Mouse (Mus musculus) heart, postnatal 10 days (tissue): ENCODE measurements around the gene Tnfrsf11a. TPM values are rescaled to one million over a fixed set of nuclear protein-coding genes. Genes with fewer than 3 reads are reported as not detected.
"Not testable (repeated sequence)": the region's sequence is repeated elsewhere in the genome, so short reads cannot be mapped to it uniquely, and the experiment has no call there.

ENCODE experiments used
- DNase-seq, 2 experiments: peaks; one replicate each; pipeline ENCODE4 v3.0.0; 2021
- intact Hi-C: fragments of 180-260 bp; cut with DNase I; formaldehyde crosslinking; loops from one replicate; pipeline ENCODE4 v1.15.1; 2025
- total RNA-seq, 2 experiments: library from RNA; stranded (reverse); gene quantifications; 2 replicates each; pipeline ENCODE4 v1.2.3; 2021

Gene Tnfrsf11a
- total RNA-seq, 2 experiments from 2014 or later: 1.9 to 2.1 TPM

DNA sequence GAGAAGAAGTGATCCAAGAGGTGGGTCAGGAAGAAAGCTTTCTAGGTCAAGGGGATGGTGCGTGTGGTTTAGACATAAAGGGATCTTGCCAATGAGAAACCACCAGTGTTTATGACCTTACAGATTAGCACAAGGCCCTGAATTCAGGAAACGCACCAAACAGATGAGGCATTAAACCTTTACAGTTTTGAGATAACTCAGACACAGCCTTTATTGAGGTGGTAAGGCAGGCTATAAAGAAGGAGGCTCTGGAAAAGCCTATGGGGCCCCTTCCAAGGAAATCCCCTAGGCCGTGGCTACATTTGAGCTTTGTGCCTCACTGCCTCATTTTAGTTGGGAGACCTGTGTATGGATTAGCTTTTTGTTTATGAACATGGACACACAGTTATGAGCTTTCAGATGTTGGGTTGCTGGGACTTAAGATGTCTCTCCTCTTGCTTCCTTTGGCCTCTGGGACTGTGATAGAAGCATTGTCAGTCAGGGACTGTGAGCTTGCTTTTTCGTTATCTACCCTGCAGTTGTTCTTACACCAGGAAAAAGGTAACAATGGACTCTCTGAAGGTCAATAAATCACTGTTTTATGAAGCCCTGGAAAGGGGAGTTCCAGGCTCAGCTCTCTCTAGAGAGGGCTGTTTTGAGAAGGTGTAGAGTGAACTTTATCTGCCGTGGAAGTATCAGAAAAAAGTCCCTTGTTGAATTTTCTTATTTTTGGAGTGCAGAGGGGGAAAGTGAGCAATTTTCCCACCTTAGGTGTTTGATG lies 3.9 kb downstream of the Tnfrsf11a start:
- intact Hi-C loops: no loop called here
- no peak for DNase-seq

DNA sequence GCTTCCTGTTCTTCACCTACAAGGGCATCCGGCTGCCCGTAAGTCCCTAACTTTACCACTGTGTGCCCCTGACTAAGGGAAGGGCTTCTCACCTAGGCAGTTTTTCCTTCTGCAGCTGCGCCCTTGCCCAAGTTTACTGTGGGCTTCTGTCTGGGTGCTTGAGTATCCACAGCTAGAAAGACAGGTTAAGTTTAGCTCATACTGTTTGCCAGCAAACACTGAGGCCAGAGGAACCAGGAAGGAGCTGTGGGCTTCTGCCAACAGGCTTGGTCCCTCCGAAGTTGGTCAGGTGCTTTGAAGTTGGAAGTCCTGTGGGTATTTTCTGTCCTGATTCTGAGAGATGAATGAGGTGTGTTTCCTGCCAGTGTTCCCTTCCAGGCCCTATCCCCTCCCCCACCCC lies 4.6 kb downstream of the Tnfrsf11a start:
- intact Hi-C loops: no loop called here
- peak; percentile 9 to 25 for DNase-seq

DNA sequence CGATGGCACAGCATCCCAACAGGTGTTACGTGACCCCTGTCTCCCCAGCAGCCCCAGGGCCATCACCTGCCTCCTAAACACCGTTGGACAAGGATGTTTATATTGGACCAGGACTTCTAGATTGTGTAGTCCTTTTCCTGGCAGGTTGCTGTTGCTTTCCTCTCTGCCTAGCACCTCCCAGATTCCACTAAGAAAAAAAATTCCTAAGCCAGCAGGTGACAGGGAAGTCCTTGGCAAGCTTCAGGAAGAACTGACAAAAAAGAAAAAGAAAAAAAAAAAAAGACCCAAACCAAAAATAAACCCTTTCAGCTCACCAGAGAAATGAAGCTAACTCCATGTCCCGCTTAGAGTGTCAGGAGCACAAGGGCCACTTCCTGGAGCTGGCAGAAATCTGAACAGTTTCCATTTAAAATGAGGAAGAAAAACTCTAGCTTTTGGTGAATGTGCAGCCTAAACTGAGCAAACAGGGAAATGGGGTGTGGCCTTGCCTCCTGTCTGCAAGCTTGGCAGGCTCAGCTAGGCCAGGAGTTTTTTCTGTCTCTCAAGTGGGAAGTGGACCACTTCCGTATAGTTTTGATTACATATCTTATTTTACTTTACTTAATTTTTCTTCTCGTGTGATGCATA lies 6.3 kb downstream of the Tnfrsf11a start:
- intact Hi-C loops: no loop called here
- DNase-seq: peak in 1 of 2 experiments; percentile 19

DNA sequence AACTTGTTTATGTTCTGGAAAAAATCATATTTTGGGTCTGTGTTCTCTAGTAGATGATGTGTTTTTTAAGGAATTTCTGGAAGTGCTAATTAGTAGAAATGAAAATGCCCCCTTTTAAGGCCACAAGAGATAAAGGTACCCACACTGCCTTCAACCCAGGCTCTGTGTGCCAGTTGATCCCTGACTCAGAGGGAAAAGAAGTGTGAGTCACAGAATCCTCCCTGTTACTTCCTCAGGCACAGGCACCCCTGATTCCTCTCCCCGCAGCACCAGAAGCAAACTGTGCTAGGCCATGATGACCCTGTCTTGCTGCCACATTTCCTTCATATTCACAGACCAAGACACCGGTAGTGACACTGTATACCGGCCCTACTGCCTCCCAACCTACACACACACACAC lies 9.6 kb downstream of the Tnfrsf11a start:
- intact Hi-C loops: no loop called here
- DNase-seq: no peak

DNA sequence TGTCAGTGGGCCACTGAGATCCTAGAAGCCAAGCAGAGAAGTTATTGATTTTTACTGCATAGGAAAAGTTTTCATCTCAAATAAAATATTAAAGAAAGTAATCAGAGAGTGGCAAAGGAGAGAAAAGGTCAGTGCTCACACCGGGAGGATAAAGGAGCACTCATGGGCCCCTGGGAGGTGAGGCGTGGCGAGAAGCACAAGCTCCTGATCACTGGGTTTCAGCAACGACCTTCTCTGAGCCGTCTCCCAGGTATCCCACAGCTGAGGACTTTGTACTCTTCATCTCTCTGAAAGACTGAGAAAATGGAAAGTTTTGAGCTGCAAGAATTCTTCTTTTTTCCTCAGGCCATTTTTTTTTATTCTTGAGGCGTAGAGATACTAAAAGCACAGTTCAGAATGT lies 14.2 kb downstream of the Tnfrsf11a start:
- intact Hi-C loops: no loop called here

DNA sequence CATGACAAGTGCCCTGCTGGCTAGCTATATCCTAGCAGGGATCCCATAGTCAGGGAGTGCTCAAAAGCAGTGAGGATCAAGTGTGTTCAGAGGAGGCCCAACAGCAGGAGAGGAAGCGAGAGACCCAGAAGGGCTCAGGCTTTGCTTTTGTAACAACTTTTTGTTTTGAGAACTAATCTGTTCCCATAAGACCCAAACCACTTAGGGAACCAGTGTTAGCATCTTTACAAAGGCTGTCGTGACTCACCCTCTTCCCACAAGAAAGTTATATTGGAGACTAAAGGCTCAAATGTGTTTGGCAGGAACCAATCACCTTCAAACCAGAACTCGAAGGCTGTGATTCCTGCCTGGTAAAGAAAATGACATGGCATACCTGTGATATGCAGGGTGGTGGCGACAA lies 15.2 kb downstream of the Tnfrsf11a start:
- intact Hi-C loops: no loop called here
- no peak for DNase-seq

More for the DNA sequence above, 14.2 kb downstream of the Tnfrsf11a start:
- no peak for DNase-seq

DNA sequence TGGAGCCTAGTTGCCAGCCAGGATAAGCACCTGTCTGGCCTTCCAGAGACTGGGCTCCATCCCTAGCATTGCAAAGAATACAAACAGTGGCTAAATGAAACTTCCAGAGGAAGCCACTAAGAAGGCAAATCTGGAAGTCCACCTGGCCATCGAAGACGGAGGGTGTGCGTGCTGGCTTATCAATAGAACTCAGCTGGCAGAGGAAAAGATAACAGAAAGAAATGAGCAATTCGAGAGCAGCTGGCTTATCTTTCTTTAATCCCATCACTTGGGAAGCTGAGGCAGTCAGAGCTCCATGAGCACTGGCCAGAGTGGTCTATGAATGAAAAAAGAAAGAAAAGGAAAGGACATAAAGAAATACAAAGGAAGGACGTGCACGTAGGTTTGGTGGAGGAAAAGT lies 20.1 kb downstream of the Tnfrsf11a start:
- DNase-seq: no peak
- intact Hi-C loops: no loop called here

DNA sequence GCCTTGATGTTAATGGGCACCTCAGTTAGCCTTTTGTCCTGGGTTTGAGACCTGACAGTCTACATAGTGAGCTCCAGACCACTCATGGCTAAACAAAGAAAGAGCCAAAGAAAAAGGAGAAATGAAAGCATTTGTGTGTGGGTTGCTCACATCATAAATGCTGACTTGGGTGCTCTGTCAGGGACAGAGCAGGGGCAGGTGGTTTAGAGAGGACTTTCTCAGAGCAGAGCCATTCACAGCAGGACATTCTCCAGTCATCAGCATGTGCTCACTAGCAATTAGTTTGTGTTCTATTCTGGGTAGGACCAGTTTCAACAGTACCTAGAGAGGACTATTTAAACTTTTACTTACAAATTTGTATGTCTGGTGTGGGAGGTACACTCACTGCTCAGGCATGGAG lies 20.7 kb downstream of the Tnfrsf11a start:
- intact Hi-C loops: no loop called here

DNA sequence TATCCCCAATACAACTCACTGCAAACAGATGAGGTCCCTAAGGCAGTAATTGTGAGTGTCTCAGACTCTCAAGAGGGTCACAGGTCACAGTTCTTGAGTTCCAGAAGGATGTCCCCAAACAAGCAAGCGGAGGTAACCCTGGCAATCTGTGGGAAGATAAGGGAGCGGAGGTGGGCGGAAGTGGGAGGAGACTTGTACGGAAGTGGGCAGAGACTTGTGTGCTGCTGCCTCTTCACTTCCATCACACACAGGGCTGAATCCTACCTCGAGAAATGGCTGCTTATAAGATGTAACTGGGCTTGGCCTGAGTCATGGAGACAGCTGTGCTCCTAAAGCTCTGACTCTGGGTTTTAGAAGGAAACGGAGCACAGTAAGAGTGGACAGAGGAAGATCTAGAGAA lies 22.4 kb downstream of the Tnfrsf11a start:
- no peak for DNase-seq
- intact Hi-C loops: no loop called here

More for the DNA sequence above, 20.7 kb downstream of the Tnfrsf11a start:
- no peak for DNase-seq

DNA sequence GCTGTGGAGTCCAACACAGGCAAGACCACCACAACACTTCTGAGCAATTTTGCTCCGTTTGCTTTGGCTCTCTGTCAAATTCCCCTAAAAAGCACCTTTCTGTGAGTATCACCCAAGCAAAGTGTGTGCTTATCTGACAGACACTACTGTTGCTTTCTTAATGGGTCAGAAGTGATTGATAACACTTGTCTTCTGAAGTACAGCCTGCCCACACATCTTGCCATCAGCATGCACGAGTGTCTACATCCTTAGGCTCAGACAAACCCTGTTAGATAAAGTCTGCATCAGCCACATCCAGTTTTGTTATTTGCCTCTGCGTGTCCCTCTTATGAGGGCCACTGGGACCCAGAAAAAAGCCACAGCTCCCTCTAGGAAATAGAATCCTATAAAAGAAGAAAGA lies 23.8 kb downstream of the Tnfrsf11a start:
- intact Hi-C loops: no loop called here
- DNase-seq: no peak

DNA sequence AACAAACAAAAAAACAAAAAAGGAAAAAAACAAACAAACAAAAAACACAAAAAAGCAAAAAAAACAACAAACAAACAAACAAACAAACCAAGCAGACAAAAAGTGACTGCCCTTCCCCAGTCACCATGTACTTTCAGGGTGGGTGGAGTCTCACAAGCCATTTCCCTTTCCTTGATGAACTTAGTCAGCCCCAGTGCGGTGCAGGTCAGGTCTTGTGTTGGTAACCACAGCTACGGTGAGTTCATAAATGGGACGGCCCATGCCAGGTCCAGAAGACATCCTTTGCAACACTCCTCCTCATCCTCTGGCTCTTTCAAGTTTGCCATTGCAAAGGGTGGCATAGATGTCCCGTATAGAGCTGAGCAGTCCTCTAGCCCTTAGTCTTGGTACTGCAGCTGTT lies 25.0 kb downstream of the Tnfrsf11a start:
- DNase-seq: no peak
- intact Hi-C loops: no loop called here

DNA sequence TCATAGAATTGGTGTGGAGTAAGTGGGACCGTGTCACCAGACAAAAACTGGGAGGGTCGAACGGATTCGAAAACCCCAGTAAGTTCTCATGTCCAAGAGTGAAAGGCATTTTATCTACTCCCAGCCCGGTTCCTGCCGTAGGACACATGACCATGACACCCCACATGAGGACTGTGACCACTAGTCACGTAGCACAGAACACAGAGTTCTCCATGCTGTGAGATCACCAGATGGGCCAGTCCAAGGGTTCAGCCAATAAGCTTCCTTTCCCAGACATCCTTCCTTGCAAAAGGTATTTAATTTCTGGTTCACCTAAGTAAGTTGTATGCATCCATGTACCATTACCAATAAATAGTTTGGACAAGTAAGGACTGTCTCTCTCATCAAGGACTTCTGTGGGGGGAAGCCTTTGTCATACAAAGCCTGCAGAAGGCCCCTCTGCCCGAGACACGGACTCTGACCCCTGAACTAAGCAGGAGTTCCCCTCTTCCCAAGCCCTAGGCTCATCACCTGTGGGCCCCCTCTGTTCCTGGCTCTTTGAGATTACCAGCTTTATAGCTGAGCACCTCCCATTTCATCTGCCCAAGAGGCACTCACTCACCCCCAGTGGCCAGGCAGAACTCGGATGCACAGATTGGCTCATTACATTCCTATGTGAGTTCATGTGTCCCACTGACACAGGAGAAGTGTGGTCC lies 26.7 kb downstream of the Tnfrsf11a start:
- DNase-seq: no peak
- intact Hi-C loops: no loop called here

DNA sequence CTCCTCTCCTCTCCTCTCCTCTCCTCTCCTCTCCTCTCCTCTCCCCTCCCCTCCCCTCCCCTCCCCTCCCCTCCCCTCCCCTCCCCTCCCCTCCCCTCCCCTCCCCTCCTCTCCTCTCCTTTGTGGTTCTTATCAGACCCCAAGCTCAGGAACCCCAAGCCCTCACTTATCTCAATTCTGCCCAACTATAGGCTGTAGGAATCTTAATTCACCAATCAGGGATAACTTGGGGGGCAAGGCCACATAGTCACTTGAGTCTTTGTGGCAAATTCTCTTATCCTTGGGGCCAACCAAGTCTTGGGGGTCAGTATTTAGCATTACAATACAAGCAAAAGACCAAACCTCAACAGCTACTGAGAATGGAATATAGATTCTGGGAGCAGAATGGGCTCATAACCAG lies 31.5 kb downstream of the Tnfrsf11a start:
- intact Hi-C loops, DNase-seq: not testable (repeated sequence)

DNA sequence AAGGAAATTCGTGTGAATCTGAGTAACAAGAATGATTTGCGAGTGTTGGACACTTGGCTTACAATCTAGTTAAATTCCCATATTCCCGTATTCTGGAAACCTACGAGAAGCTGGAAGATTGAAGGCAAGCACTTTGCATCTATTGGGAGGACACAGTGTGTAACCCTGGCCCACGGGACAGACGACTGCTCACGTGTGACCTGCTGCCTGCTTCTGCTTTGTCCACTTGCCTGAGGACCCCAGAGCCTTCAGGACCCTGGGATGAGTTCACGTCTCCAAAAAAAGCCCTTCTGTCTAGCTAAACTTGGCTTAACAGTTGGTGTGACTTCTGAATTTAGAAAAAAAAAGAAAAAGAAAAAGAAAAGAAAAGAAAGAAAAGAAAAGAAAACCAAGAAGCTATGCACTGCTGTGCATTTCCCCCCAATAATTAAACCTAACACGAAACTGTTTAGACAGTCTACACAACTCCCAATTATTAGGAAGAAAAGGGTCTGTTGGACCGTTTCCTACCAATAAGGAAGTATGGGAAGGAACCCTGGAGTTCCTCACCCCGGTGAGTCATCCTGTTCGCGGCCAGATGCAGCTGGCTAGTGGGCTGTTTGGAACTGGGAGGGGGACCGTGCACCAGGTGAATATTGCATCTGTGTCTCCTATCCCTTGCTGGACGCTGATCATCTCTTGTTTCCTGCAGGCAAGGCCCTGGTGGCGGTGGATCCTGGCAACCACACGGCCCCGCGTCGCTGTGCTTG lies 32.6 kb downstream of the Tnfrsf11a start:
- intact Hi-C loops: no loop called here
- peak; percentile 9 to 12 for DNase-seq

DNA sequence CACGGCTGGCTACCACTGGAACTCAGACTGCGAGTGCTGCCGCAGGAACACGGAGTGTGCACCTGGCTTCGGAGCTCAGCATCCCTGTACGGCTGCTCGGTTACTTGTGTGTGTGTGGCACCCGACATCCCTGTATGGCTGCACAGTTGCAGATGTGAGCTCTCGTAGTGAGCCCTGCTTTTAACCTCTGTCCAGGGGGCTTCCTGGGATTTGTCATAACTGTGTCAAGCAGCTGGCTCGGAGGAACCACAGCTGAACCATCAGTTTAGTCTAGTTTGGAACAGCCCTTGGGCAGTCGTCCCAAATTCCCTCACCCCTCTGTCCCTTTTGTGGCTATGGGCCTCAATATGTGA lies 33.2 kb downstream of the Tnfrsf11a start:
- DNase-seq: peak in 1 of 2 experiments; percentile 3

DNA sequence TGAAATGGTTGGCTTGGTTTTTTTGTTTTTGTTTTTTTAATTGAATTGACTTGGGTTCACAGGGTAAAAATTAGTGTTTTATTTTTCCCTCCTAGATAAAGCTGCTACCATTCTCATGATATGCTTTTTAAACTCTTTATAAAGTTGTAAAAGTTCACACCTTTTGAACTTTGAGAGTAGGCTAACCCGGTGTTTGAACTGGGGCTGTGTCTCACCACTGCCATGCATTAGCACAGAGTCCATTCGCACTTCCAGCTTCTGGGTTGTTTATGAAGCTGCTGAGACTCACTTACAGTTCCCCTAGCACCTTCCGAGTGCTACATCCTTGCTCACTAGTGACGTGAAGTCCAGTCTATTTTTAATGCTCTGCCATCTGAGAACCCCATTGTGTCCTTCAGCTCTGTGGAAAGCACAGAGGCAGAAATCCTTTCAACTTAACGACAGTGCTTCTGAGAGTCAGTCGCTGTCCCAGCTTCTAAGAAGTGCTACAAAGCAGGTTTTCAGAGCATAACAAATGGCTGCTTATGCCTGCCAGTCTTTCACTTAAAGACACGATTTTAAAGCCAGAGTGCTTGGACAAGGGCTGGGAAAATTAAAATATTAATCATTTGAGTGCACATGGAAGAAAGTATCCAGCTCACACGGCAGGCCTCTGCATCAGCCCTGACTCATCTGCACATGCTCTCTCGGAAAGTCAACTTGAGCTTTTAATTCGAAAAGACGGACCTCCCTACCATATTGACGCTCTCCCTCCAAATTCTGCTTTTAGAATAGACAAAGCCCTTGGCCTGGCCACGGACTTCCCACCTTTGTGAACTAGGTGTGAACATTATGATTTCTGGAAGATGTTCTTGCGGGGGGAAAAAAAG lies 34.1 kb downstream of the Tnfrsf11a start:
- intact Hi-C loops: no loop called here
- no peak for DNase-seq

More for the DNA sequence above, 33.2 kb downstream of the Tnfrsf11a start:
- intact Hi-C loops: no loop called here

DNA sequence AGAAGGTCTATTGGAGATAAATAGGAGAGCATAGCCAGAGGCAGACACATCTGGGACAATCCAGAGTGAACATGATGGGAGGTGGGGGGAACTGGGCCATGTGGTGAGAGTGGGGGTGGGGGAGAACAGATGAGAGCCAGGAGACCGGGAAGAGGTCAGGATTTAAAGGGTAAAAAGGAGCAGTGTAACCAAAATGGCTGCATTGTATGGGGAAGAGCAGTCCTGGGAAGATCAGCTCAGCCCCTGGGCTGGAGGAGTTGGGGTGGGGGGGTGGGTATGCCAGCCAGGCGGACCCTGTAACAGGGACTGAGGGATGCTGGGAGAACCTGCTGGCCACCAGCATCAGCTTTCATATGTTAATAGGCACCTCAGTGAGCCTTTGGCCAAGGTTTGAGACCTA lies 34.8 kb downstream of the Tnfrsf11a start:
- intact Hi-C loops: no loop called here
- no peak for DNase-seq

DNA sequence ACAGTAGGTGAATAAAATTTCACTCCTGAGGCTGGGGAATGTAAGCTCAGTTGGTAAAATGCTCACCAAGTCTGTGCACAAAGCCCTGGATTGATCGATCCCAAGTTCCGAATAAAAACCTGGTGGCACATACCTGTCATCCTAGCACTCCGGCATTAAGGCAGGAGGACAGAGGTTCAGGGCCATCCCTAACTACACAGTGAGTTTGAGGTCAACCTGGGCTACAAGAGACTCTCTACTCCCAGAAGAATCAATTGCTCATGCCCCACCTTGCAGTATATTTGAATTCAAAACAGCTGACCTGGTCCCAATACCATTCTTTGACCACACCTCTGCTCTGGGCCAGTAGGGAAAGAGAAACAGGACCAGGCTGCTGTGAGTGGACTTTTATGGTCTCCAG lies 35.2 kb downstream of the Tnfrsf11a start:
- DNase-seq: no peak
- intact Hi-C loops: no loop called here

DNA sequence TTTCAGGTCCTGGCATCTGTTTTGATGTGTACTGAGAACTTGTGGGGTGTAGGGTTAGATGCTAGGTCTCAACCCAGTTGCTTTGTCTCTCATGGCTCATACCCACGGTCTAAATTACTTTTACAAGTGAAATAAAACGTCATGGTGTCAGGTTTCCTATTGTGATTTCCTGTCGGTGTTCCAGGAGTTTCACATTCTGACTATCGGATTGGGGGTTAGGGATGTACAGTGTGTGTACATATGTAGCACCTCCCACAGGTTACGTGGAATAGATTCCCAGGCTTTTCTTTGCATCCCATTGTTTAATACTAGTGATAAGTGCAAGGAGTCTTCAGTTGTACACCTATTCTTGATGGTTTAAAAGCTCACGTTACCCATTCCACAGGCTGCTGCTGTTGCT lies 38.5 kb downstream of the Tnfrsf11a start:
- intact Hi-C loops: no loop called here

DNA sequence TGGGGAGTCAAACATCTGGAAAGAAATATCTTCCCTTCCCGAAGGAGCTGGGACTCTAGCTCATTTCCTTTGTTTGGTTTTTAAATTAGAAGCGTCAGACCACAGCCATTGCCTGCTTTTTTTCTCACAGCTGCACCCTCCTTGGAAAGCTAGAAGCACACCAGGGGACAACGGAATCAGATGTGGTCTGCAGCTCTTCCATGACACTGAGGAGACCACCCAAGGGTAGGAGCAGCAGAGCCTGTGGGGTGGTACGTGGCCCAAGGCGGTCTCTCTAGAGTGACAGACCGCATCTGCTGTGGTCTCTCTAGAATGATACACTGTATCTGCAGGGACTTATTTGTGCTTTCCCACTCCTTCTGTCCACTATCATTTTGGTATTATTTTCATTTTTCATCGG lies 39.2 kb downstream of the Tnfrsf11a start:
- no peak for DNase-seq
- intact Hi-C loops: no loop called here

More for the DNA sequence above, 38.5 kb downstream of the Tnfrsf11a start:
- DNase-seq: no peak
